Mouse (Mus musculus): ENCODE measurements around the gene Nr1h2.
A peak's percentile ranks its signal among the peaks of the same experiment; 100 is the strongest.

The Nr1h2 gene

GRCm38 (mm10) chr7:44526414-44527154, 27.2 kb downstream of the Nr1h2 start:
- DNase-seq, result no peak

GRCm38 (mm10) chr7:44525126-44525832, 28.5 kb downstream of the Nr1h2 start:
- DNase-seq, result peak; percentile 53

- no peak for DNase-seq
These were observed 29.2 kb downstream of the Nr1h2 start, which contains the start of gene Mybpc2 for GRCm38 (mm10) chr7:44524502-44524901. TSS of gene Mybpc2 (minus strand) at chr7:44524656.

- DNase-seq, result no peak
These were observed 30.7 kb downstream of the Nr1h2 start for GRCm38 (mm10) chr7:44523056-44523455.

GRCm38 (mm10) chr7:44521710-44522109, 32.0 kb downstream of the Nr1h2 start:
- DNase-seq, result peak; percentile 74

- DNase-seq, result no peak
These were observed 32.8 kb downstream of the Nr1h2 start for GRCm38 (mm10) chr7:44520990-44521389.

GRCm38 (mm10) chr7:44519240-44519913, 34.4 kb downstream of the Nr1h2 start:
- peak; percentile 19 for DNase-seq

GRCm38 (mm10) chr7:44507491-44507890, 46.3 kb downstream of the Nr1h2 start:
- no peak for DNase-seq

GRCm38 (mm10) chr7:44501563-44502115, 52.1 kb downstream of the Nr1h2 start:
- DNase-seq, result peak; percentile 88

- DNase-seq, result no peak
These were observed 53.7 kb downstream of the Nr1h2 start for GRCm38 (mm10) chr7:44500046-44500445.

Data from retina, postnatal 1 day (tissue).